Mouse (Mus musculus) cerebellum, postnatal 10 days (tissue): ENCODE data around the gene D130052B06Rik.

Experiments
- DNase-seq, 2 experiments: peaks; one replicate each; pipeline ENCODE4 v3.0.0; 2021; ENCODE audit warnings: mixed read lengths in 2 of 2

D130052B06Rik gene

DNA sequence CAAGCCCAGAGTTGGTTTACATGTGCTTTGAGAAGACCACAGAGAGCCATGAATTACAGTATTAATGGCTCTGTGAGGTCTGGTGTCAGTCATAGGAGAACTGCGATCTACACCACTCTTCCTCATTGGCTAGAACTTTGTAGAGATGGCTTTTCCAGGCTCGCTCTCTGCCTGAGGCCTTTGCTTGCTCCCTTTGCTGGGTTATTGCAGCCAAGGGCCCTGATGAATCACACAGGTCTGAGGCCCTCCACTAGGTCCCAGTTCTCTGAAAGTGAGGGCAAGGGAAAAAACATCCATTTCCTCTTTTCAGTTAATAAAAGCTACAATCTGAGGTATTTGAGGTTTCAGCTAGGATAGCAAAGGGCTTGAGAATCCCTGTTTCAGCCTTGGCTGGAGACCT lies 64.5 kb downstream of the D130052B06Rik start:
- DNase-seq = no peak

DNA sequence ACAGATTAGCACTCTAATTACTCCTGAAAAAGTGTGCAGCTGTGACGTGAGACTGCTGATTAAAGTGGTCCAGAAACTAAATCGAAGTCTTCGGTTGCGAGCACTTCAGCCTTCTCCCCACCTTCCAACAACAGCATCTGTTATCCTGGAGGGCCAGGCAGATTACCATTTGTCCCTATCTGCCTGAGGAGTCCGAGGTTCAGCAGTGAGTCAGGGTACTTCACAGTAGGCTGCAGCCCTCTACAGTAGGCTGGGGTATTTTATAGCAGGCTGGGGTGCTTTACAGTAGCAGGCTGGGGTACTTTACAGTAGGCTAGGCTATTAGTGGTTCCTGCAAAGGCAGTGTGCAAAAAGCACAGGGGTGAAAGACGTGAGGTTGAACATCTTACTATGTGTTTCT lies 69.3 kb downstream of the D130052B06Rik start:
- no peak for DNase-seq

DNA sequence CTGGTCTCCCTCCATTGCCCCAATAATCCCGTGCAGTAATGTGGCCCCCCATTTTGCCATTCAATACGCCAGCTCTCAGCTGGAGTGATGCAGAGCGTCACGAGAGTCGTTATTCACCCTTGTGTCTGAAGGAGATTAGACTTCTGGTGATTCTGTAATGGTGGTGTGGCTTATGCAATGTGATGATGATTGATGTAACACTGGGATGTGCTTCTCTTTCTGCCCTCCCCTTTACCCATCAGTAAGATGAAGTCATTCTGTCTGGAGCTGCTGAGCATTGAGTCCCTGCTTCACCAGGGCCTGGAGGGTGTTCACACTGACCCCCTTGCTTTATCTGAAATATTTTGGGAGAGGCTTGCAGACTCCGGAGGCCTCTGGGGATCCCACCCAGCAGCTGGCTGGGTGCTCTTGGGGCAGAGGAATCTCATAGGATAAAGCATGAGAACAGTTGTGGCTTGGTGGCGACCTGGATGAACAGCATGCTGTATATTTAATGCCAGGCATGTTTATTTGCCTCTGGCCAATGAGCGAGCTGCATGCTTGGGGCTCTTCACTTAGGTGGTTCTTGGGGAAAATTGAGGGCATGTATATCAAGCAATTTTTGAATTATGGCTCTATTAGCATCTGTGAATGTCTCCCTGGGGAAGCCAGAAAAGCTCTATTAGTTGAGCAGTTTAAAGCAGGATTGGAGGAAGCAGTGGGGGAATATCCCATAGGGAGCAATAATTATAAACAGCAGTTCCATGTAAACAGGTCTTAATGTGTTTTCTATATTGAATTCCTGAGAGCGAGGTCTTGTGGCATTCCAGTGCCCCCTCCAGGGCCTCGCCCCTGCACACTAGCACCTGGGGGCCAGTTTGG lies 71.2 kb downstream of the D130052B06Rik start:
- DNase-seq = no peak
